Mouse (Mus musculus) cerebellum, postnatal 10 days (tissue): ENCODE measurements at regions not wholly inside any gene's neighbourhood (a gene's known extent, or its start where the extent isn't known, plus 50 kb on each side); places are given as distances from the start of the nearest gene placed in this dataset.

Experiments
- DNase-seq, 2 experiments: peaks; one replicate each; pipeline ENCODE4 v3.0.0; 2021; ENCODE audit warnings: mixed read lengths in 2 of 2

DNA sequence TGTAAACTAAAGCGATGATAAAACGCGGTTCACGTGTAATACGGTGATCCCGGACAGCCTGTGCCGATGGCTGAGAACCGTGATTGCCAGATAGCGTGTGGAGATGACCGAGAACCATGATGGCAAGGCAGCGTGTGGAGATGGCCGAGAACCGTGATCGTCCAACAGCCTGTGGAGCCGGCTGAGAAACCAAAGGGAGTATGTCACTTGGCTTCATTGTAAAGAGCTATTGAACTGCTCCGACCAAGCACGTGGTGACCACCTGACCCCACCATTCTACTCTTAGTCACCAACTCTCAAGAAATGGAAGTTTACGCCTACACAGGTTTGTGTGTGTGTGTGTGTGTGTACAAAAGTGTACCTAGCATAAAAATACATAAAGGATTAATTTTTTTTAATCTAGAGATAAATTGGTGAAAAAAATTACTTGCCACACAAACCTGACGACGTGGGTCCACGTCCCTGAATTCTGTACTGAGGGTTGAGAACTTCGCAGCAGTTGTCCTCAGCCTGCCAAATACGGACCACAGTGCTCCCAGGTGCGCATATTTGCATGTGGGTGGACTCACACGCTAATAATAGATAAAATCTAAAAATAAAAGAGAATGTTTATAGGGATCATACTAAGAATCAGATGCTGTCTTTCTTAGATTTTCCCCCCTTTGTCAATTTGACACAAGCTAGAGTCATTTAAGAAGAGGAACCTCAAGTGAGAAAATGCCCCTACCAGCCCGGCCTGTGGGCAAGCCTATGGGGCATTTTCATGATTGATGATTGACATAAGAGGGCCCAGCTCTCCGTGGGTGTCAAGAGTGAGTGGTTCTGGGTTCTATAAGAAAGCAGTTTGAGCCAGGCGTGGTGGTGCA is 56.6 kb upstream of the Mef2a start:
- no peak for DNase-seq

GRCm38 (mm10) chr7:67428388-67428787 is 55.7 kb upstream of the Mef2a start:
- DNase-seq, result no peak

DNA sequence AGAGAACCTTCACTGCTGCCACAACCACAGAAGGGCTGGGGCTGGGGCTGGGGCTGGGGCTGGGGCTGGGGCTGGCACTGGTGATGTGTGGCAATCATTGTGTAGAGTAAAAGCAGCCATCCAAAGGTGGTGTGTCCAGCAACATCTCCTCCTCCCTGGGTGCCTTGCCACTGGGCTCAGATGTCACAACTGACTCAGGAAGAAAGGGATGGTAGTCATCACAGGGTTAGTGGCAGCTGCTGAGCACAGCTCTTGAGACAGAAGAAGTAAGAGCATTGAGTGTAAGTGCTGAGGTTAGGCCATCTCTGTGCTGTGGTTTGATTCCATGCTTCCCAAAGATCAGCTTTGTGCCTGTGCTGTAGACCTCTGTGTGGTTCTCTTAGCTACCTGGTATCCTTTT is 53.4 kb upstream of the Mef2a start:
- DNase-seq, result no peak

GRCm38 (mm10) chr7:67425581-67425980 is 52.9 kb upstream of the Mef2a start:
- no peak for DNase-seq

GRCm38 (mm10) chr7:67424810-67425485 is 52.3 kb upstream of the Mef2a start:
- no peak for DNase-seq
